Mouse (Mus musculus) thymus, postnatal 0 days (tissue): ENCODE measurements around the gene Sarnp. TPM values are rescaled to one million over a fixed set of nuclear protein-coding genes. Genes with fewer than 3 reads are reported as not detected.

Experiments
- DNase-seq: peaks from one replicate; pipeline ENCODE4 v3.0.0-alpha.2; 2015; ENCODE audit warnings: low spot score
- polyA plus RNA-seq: library from polyadenylated mRNA; unstranded; fragments of >200 nt; fragmentation: Nextera tagmentation; extraction: Ambion mirVana; gene quantifications from 2 replicates; pipeline ENCODE4 v1.2.1, GENCODE M21; 2015

Sarnp gene
- polyA plus RNA-seq, result 186 and 199 TPM in 2 replicates

DNA sequence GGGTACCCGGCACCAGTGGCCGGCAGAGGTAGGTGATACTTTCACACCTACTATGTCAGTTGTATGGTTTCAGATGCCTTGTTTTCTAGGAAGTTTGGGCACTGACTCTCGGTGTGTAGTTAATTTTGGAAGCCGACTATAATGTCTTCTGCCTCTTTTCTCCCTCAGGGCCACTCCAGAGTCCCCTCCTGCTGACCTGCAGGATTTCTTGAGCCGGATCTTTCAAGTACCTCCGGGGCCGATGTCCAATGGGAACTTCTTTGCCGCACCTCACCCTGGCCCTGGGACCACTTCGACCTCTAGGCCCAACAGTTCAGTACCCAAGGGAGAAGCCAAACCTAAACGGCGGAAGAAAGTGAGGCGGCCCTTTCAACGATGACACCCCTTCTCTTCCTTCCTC lies at the start of gene Sarnp:
TSS of gene Sarnp (plus strand) at position 301 of the 400 bp plus-strand sequence.
- no peak for DNase-seq

DNA sequence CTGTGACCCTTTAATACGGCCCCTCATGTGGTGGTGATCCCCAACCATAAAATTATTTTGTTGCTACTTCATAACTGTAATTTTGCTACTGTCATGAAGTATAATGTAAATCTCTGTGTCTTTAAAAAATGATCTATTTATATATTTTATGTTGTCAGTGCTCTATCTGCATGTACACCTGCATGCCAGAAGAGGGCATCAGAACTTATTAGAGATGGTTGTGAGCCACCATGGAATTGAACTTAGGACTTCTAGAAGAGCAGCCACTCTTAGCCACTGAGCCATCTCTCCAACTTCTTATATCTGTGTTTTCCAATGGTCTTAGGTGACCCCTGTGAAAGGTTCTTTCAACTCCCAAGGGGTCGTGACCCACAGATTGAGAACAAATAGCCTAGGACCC lies 44.2 kb upstream of the Sarnp start:
- DNase-seq, result peak; percentile 24

DNA sequence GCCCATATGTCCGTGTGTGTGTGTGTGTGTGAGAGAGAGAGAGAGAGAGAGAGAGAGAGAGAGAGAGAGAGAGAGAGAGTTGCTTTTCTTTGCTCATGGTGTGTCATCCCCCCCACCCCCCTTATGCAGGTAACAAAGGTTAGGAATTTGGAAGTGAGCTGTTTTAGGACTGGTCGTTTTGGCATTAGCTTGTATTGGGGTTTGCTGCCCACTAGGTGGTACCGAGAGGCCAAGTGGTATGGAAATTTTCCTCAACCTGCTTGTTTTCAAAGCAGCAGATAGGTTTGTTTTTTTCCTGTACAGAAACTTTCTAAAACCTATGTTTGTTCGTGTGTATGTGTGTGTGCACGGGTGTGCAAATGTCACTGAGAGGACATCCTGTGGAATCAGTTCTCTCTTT lies 43.4 kb upstream of the Sarnp start:
- peak; percentile 8 for DNase-seq

DNA sequence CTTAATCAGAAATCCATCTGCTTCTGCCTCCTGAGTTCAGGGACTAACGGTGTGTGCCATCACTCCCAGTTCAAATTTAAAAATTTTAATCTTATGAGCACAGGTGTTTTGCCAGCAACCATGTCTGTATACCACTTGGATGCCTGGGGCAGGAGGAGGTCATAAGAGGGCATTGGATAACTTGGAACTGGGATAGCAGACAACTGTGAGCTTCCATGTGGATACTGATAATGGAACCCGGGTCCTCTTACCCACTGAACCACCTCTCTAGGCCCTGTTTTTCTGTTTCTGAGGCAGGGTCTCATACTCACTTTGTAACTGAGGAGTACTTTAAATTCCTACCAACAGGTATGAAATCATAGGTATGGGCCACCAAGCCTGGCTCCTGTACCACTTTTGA lies 38.7 kb upstream of the Sarnp start:
- no peak for DNase-seq

DNA sequence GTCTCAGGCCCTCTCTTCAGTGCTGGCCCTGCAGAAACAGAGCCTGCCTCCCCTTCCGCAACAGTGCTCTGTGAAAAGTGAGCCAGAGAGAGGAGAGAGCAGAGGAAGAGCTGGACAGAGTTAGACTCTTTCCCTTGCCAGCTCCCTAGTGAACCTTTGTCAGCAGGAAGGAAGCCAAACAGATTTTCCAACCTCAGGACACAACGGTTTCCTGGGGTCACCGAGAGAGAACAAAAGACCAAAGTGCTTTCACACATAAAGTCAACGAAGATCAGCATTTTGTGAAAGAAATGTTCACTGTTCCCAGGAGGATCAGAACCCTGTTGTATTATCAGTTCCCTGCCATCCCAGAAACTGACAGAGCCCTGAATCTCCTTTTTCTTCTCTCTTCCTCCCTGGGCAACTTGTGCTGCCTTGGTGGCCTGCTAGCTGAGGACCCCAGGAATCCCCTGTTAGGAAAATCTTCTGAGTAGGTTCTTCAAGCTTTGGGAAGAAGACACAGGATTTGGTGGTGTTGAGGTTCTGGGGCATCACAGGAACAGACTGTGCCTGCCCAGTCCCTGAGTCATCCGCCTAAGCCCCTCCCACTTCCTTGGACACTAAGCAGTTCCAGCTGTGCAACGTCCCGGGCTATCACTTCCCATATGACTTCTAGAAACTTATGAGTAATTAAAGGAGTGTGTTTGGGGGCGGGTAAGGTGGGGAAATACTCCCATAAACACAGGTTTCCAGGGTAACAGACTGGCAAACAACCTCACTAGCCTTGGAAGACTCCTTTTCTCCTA lies 37.9 kb upstream of the Sarnp start:
- no peak for DNase-seq

DNA sequence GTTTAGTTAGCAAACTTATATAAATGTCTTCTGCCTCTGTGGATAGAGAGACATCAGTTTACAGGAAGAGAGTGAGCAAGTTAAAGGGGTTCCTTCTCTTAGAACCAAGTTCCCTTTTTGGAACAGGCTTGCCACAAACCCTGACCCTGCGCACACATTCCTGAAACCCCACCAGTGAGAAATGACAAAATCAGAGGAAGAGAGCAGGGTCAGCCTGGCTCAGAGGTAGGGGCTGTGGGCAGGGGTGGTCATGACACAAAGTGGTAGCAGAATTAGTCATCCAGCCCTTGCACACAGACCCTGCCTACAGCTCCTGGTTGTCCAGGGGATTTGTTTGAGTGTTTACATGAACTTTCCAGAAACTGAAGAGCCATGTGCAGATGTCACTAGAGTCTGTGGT lies 36.9 kb upstream of the Sarnp start:
- DNase-seq, result no peak

DNA sequence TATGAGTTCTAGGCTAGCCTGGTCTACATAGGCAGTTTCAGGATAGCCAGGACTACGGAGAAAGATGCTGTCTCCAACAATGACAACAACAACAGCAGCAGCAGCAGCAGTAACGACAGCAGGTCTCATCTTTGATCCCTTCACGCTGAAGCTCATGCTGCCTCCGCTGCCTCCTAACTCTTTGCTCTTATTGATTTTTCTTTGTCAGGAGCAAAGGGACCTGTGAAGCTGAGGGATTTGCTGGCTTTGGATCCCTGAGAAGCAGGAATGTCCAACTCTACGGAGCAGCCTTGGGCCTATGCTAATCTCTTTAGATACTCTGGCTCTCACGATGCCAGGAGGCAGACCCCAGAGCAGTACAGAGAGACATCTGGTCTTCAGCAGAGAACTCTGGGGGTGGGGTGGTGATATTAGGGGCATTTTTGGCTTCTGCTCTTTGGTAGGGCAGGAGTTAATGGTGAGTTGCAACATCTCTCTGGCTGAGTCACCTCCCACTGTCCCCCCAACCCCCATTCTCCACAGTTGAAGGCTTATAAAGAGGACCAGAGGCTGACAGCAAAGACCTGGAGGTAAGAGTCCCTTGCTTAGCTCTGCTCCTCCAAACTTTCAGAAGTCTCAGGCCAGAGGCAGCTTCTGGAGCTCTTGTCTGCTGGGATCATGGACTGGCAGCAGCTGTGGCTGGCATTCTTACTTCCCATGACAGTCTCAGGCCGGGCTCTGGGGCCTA lies 26.6 kb upstream of the Sarnp start, which contains the start of gene Mmp19:
TSS of gene Mmp19 (plus strand) at position 513 of the 727 bp plus-strand sequence.
- no peak for DNase-seq

DNA sequence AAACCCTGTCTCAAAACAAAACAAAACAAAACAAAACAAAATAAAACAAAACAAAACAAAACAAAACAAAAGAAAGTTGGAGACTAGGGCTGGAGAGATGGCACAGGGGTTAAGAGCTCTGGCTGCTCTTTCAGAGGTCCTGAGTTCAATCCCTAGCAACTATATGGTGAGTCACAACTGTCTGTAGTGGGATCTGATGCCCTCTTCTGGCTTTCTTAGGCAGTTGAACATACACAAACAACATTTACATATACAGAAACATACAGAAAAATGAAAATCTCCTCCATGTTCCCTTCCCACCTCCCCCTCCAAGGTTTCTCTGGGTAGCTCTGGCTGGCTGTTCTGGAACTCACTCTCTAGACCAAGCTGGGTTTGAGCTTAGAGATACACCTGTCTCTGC lies 25.1 kb upstream of the Sarnp start:
- no peak for DNase-seq

DNA sequence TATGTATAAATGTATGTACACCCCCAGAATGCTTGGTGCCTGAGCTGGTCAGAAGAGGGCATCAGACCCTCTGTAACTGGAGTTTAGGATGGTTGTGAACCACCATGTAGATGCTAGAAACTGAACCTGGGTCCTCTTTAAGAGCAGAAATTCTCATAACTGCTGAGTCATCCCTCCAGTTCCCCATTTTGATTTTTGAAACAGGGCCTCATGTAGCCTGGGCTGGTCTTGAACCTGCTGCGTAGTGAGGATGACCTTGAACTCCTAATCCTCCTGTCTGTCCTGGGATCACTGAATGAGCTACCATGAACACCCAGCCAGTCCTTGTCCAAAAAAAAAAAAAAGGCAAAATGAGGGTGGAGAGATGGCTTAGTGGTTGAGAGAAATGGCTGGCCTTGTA lies 23.9 kb upstream of the Sarnp start:
- no peak for DNase-seq

DNA sequence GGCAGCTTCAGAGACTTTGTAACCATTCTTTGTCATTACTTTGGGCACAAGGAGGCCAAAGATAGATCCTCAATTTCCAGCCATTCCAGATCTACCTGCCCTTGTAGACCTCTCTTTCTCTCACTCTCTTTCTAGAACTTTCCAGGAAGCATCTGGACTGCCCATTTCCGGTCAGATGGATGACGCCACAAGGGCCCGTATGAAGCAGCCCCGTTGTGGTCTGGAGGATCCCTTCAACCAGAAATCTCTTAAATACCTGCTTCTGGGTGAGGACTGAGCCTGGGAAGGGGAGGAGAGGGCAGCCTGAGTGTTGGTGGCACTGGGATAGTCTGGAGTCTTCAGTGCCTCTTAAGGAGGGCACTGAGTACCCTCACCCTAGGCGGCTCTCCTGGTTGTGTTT lies 22.7 kb upstream of the Sarnp start:
- no peak for DNase-seq

DNA sequence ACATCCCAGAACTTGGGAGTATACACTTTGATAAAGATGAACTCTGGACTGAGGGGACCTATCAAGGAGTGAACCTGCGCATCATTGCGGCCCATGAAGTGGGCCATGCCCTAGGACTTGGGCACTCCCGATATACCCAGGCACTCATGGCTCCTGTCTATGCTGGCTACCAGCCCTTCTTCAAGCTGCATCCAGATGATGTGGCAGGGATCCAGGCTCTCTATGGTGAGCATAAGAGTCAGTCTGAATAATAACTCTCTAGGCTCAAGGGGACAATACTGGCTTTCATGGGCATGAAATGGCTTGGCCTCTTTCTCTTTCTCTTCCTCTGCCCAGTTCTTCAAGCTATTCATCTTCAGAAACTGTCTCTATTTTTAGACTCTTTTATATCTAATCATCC lies 21.6 kb upstream of the Sarnp start:
- no peak for DNase-seq

DNA sequence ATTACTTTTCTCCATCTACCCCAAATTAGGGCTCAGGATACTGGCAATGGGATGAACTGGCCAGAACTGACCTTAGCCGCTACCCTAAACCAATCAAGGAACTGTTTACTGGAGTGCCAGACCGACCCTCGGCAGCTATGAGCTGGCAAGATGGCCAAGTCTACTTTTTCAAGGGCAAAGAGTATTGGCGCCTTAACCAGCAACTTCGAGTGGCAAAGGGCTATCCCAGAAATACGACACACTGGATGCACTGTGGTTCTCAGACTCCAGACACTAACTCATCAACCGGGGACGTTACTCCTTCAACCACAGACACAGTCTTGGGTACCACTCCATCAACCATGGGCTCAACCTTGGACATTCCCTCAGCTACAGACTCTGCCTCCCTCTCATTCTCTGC lies 18.5 kb upstream of the Sarnp start:
- no peak for DNase-seq

DNA sequence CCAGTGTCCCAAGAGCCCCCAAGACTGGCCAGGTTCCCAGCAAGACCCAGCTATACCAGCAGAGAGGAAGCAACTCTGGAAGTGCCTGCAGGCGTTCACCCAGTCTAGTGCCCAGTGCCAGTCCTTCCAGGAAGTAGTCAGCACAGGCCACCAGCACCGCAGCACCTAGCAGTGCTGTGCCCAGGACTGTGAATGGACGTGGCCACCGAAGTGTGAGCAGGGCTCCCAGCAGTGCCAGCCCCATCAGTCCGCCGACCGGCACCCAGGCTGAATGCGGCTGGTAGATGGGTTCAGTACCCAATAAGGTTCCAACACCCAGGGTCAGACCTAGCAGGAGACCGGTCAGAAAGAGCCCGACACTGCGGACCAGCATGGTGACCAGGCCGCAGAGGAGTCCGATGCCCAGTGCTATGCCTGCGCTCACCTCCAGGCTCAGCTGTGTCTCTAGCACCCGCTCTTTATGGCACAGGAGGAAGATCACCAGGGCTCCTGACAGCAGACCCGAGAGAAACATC lies 15.1 kb upstream of the Sarnp start:
- DNase-seq, result no peak

DNA sequence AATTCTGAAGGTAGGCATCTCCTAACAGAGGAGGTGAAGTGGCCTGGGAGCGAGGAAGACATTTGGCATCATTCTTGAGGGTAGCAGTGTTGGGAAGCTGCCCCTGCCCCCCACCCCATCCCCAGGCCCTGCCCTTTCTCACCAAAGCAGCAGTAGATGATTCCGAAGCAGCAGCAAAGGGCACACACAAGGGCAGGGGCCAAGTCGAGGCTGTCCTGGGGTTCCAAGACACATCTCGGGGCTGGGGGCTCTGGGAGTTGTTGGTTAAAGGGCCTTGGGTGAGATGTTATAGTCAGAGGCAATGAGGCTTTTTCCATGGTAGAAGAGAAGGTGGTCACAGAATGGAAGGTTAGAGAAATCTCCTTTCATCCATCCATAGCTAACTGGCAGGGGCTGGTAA lies 14.2 kb upstream of the Sarnp start:
- no peak for DNase-seq

DNA sequence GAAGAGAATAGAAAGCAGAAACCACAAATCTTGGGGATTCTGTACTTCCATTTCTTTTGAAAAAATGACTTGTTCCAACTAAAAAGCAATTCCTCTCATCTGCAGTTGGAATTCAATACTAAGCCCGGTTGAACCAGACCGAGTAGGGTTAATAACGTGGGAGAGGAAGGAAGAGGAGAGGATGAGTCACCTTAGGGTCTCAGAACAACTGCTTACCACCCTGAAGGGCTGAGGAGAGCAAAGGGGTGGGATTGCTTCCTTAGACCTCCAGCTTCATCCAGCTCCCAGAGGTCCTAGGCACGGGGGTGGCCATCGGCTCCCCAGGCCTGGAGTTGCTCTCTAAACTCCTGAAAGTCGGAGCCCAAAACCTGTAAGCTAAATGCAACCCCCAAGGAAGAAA lies 13.8 kb upstream of the Sarnp start:
- DNase-seq, result no peak

DNA sequence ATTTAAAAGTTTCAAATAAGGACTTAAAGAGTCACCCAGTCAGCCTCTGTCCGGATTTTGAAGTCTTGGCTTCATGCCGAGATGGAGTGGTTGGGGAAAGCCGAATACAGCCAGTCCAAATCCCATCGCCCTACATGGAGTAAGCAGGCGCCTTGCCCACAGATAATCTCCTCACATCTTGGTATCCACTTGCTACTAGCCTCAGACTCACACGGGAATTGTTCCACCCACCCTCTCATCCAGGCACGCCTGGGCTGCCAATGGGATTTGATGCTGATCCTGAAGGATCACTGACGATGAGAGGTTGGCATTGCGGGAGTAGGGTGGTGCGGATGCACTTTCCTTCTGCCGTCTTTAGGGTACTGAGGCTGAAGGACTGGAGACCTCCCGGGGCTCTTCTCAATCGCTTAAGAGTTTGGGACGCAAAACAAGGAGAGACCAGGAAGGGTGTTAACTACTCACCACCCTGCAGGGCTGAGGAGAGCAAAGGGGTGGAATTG lies 13.3 kb upstream of the Sarnp start, which contains the start of gene Dnajc14:
TSS of gene Dnajc14 (plus strand) at position 292 of the 500 bp plus-strand sequence.
- peak; percentile 26 for DNase-seq

DNA sequence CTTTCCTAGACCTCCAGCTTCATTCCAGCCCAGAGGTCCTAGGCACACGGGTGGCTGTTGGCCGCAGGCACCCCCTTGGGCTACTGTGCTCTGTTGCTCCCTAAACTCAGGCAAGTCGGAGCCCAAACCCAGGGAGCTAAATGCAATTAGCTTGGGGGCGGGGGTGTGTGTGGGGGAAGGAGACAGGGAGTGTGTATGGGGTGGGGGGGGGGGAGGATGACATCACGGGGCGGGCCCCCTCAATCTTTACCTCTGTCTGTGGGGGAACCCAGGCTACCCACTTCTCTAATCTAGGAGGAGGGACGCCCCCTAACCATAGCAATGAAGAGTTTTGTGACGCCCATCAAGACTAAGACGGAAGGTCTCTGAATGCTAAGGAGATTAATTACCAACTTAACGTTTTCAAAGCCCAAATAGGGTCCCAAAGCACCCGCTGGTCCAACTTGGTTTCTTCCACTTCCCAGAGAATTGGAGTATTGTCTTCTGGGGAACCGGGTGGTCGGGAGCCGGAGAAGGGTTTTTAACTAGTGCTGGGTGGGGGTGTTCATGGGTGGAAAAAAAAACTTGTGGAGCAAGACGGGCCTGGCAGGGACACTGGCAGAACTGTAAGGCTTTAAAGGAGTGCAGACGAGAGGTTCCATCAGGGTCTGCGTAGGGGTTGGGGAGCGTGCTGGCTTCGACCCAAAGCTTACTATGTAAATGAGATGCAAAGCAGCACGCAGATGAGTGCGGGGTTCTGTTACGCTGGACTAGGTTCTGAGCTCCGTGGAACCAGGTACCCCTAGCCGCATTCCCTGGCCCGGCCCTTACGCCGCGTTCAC lies 12.7 kb upstream of the Sarnp start, which contains the start of gene Tmem198b:
TSS of gene Tmem198b (minus strand) at position 100 of the 821 bp plus-strand sequence.
- DNase-seq, result peak; percentile 67

DNA sequence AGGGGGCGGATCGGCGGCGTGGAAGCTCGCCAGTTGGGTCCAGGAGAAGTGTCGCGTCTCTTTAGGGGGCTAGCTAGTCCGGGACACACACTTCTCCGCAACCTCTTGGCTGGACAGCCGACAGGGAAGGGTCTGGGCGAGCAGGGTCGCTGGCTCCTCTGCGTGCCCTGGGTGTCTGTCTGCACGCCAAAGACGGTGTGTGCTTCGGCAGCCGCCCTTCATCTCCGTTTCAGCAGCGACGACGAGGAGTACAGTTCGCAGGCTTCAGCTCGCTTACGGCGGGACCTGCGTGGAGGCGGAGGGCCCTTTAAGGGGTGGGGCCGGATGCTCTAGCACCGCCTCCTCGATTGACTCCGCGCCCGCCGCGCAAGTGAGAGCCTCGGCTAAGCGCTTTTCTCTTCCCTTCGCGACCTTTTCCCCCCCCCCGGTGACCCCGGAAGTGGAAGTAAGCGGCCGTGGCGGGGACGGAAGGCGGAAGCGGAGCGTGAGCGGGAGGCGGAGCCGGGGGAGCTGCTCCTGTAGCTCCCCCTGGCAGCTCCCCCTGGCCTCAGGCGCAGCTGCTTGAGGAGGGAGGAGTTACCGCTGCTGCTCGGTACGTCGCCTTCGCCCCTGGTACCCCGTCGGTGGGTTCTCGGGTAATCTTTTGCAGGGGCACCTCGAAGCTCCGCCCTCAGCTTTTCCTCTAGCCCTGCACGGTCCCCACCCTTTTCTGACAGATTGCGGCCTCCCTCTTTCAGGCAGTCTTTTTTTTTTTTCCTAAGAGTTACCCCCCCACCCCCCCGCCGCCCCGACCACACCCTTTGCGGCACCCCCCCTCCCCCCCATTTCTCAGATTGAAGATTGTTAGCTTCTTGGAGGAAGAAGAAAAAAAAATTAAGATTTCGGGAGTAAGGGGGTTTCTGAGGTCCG lies 11.8 kb upstream of the Sarnp start:
- peak; percentile 100 for DNase-seq

DNA sequence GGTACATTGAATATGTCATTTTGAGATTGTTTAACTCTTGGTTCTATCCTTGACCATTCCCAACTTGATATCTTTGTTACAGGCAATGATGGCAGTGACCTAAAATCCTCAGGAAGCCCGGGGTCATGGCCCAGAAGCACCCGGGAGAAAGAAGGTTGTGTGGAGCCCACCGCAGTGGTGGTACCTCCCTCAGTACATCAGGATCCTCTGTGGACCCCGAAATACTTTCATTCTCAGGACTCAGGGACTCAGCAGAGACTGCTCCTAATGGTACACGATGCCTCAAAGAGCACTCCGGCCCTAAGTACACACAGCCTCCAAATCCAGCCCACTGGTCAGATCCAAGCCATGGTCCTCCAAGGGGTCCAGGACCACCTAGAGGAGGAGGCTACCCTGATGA lies 11.0 kb upstream of the Sarnp start:
- peak; percentile 7 for DNase-seq

DNA sequence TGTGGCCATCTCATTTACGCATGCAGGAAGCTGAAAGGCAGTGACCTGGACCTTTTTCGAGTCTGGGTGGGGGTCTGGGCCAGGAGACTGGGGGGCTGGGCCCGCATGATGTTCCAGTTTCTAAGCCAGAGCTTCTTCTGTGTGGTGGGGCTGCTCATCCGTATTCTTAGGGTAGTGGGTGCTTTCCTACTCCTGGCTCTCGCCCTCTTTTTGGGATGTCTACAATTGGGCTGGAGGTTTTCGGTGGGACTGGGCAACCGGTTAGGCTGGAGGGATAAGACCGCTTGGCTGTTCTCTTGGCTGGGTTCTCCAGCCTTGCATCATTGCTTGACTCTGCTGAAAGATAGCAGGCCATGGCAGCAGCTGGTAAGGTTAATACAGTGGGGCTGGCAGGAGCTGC lies 10.1 kb upstream of the Sarnp start:
- no peak for DNase-seq
